29 mouse cellular contexts compared by ENCODE assay signal in genomic region chr9:41038150-41038664, GRCm38 (mm10). TPM values are rescaled to one million over a fixed set of nuclear protein-coding genes. Genes with fewer than 3 reads are reported as not detected.
DNase-seq lines count a peak whose midpoint lies in the region; ATAC-seq and TF ChIP-seq lines count a peak whose summit lies in the region.
"Had no signal": no experiment of that assay in that cellular context is flagged by ENCODE, and none has a peak within 500 bp of the region (broad histone marks: within the 10 kb centered on the region; RNA-seq: fewer than 3 reads in every experiment).

No protein-coding gene starts in this region.

- WGBS in lung, embryonic 14.5 days: 41% methylated on average over 9 of the region's 9 CpGs
- WGBS in limb, embryonic 11.5 days: 59% methylated on average over 9 of the region's 9 CpGs

- H3K9me3 ChIP-seq in lung, embryonic 14.5 days (ENCODE audit: low read depth, low read length): no peaks in the 10 kb centered on the region
- H3K9me3 ChIP-seq in limb, embryonic 11.5 days (ENCODE audit: control insufficient read depth, low read length): no peaks in the 10 kb centered on the region
- H3K9me3 ChIP-seq: heart, embryonic 12.5 days; hindbrain, embryonic 15.5 days; intestine, embryonic 15.5 days; liver, embryonic 12.5 days; midbrain, embryonic 10.5 days had no signal

- intact Hi-C loops in left cerebral cortex, postnatal 14 days (cut with DNase I): no loop called here

- H3K4me3 ChIP-seq in lung, embryonic 14.5 days (ENCODE audit: low read depth, low read length): no peak overlapping the region
- no peak overlapping the region for H3K4me3 ChIP-seq in limb, embryonic 11.5 days (ENCODE audit: low read depth, low read length)
- H3K4me3 ChIP-seq: erythroblast, embryonic 14.5 days; gastrocnemius, adult 2 months; heart, embryonic 12.5 days; hindbrain, embryonic 15.5 days; intestine, embryonic 15.5 days; liver, embryonic 12.5 days; midbrain, embryonic 10.5 days had no signal

- ATAC-seq in lung, embryonic 14.5 days (ENCODE audit: insufficient read depth): no peak
- no peak for ATAC-seq in limb, embryonic 11.5 days (ENCODE audit: insufficient number of reproducible peaks, low FRiP score, low TSS enrichment, low read depth)
- ATAC-seq: forebrain, embryonic 16.5 days; intestine, embryonic 15.5 days; liver, embryonic 12.5 days; Patski had no signal

- no peak overlapping the region for H3K4me2 ChIP-seq in lung, embryonic 14.5 days
- H3K4me2 ChIP-seq in limb, embryonic 11.5 days (ENCODE audit: low read depth, severe bottlenecking): no peak overlapping the region
- H3K4me2 ChIP-seq: heart, embryonic 12.5 days; hindbrain, embryonic 15.5 days; intestine, embryonic 15.5 days; liver, embryonic 12.5 days had no signal

- TF ChIP-seq CTCF in lung, embryonic 14.5 days (IDR thresholded peaks at IDR 0.05; ENCODE audit: low read depth): no peak

- no peaks in the 10 kb centered on the region for H3K36me3 ChIP-seq in lung, embryonic 14.5 days (ENCODE audit: insufficient read depth)
- no peaks in the 10 kb centered on the region for H3K36me3 ChIP-seq in limb, embryonic 11.5 days (ENCODE audit: control insufficient read depth, insufficient read depth, low read length)
- H3K36me3 ChIP-seq: intestine, embryonic 15.5 days; midbrain, embryonic 10.5 days had no signal

- H3K9ac ChIP-seq in lung, embryonic 14.5 days: no peak overlapping the region
- no peak overlapping the region for H3K9ac ChIP-seq in limb, embryonic 11.5 days (ENCODE audit: low read length)
- H3K9ac ChIP-seq: heart, embryonic 12.5 days; hindbrain, embryonic 15.5 days; intestine, embryonic 15.5 days; liver, embryonic 12.5 days had no signal

- peak; percentile 17 for DNase-seq in cerebellum, adult 11-12 months
- DNase-seq in cerebellum, postnatal 14 days: no peak
- peak; percentile 16 for DNase-seq in lung, embryonic 14.5 days
- no peak for DNase-seq in lung, postnatal 14 days
- peak; percentile 47 for DNase-seq in limb, embryonic 11.5 days (ENCODE audit: low spot score)
- no peak for DNase-seq in left cerebral cortex, postnatal 14 days (ENCODE audit: low spot score in 2 of 2)
- DNase-seq in adrenal gland, postnatal 36 days: no peak
- DNase-seq in kidney, postnatal 25 days: no peak
- DNase-seq: adrenal gland, postnatal 14 days; cerebellum, adult 11 months; gastrocnemius, adult 2 months; heart, postnatal 14 days; kidney, adult 9 months; kidney, postnatal 36 days; lung, adult 2 months; lung, postnatal 4 days; retina, postnatal 1 day; right cerebral cortex, postnatal 4 days had no signal

- no peaks in the 10 kb centered on the region for H3K27me3 ChIP-seq in lung, embryonic 14.5 days (ENCODE audit: insufficient read depth, low read length)
- no peaks in the 10 kb centered on the region for H3K27me3 ChIP-seq in limb, embryonic 11.5 days (ENCODE audit: control insufficient read depth, insufficient read depth, low read length)
- H3K27me3 ChIP-seq: heart, embryonic 12.5 days; hindbrain, embryonic 15.5 days; intestine, embryonic 15.5 days; liver, embryonic 12.5 days; Patski had no signal

- no peaks in the 10 kb centered on the region for H3K4me1 ChIP-seq in lung, embryonic 14.5 days (ENCODE audit: insufficient read depth)
- no peaks in the 10 kb centered on the region for H3K4me1 ChIP-seq in limb, embryonic 11.5 days (ENCODE audit: control insufficient read depth, insufficient read depth, low read length)
- H3K4me1 ChIP-seq: hindbrain, embryonic 15.5 days; intestine, embryonic 15.5 days had no signal

- H3K27ac ChIP-seq in lung, embryonic 14.5 days (ENCODE audit: low read depth): no peak overlapping the region
- peak overlapping the region; percentile 22; the same call in 1 of the 2 replicates for H3K27ac ChIP-seq in limb, embryonic 11.5 days (replicated peaks; ENCODE audit: low read depth, low read length)
- H3K27ac ChIP-seq: gastrocnemius, adult 2 months; hindbrain, embryonic 15.5 days; intestine, embryonic 15.5 days; liver, embryonic 12.5 days; midbrain, embryonic 10.5 days had no signal

RNA-seq across cellular contexts. Expression of gene Crtam, which starts 33.8 kb away (rescaled TPM):
- 0.07 and 0.09 TPM in 2 replicates for polyA plus RNA-seq in lung, embryonic 14.5 days (2014; fragmentation: Nextera tagmentation; extraction: Ambion mirVana)
- 0.32 and 0.35 TPM in 2 replicates for polyA plus RNA-seq in limb, embryonic 11.5 days (2014; fragmentation: Nextera tagmentation; extraction: Ambion mirVana)
- under 1 TPM in 1 of 2 experiments, not detected in 1; 0.20 TPM for total RNA-seq in left cerebral cortex, postnatal 14 days (2021)
- total RNA-seq in adrenal gland, postnatal 36 days (2021): not detected
- total RNA-seq: adrenal gland, postnatal 14 days; gastrocnemius, adult 2 months; layer of hippocampus, postnatal 10 days had no signal
- polyA plus RNA-seq: erythroblast, embryonic 14.5 days; forebrain, embryonic 16.5 days; gonadal fat pad, adult 2 months; midbrain, embryonic 10.5 days; neural tube, embryonic 11.5 days; Patski had no signal

Comparison
In these comparisons a context has a peak if more than half of its experiments do, and no peak if none do; other contexts are left out.
1. DNase-seq: peak in cerebellum, adult 11-12 months (single experiment), lung, embryonic 14.5 days (single experiment) and limb, embryonic 11.5 days (single experiment); none in cerebellum, postnatal 14 days (0 of 2), lung, postnatal 14 days (single experiment), left cerebral cortex, postnatal 14 days (0 of 2), adrenal gland, postnatal 36 days (0 of 2) and kidney, postnatal 25 days (0 of 2).